Mouse (Mus musculus) retina, postnatal 1 day (tissue): ENCODE results near the gene Pdxk.
"Not testable (repeated sequence)": the region's sequence is repeated elsewhere in the genome, so short reads cannot be mapped to it uniquely, and the experiment has no call there.

ENCODE experiments used
- DNase-seq: peaks from one replicate; pipeline ENCODE4 v3.0.0-alpha.2; 2012

Pdxk gene

DNA sequence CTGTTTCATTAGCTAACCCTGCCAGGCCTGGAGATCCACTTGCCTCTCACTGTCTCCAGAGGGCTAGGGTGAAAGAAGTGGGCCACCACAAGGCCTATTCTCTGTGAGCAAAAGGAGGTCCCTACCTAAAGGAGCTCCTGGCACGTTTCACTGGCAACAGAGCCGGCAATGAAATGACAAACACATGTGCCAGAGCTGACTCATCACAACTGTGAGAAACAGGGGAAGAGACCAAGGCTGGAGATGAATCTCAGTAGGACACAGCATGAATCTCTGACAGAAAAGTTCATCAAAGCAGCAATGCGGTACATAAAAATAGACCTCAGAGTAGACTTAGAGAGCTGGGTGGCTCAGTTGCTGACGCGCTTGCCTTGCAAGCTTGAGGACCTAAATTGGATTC, 46.9 kb downstream of the Pdxk start:
- no peak for DNase-seq

DNA sequence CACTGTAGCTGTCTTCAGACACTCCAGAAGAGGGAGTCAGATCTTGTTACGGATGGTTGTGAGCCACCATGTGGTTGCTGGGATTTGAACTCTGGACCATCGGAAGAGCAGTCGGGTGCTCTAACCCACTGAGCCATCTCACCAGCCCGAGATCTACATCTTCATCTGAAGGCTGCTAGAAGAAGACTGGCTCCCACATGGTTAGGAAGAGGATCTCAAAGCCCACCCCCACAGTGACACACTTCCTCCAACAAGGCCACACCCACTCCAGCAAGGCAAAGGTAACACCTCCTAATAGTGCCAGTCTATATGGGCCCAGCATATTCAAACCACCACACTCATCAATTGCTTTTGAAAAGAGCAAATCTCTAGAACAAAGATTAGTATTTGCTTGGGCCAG, 49.8 kb downstream of the Pdxk start:
- not testable (repeated sequence) for DNase-seq

DNA sequence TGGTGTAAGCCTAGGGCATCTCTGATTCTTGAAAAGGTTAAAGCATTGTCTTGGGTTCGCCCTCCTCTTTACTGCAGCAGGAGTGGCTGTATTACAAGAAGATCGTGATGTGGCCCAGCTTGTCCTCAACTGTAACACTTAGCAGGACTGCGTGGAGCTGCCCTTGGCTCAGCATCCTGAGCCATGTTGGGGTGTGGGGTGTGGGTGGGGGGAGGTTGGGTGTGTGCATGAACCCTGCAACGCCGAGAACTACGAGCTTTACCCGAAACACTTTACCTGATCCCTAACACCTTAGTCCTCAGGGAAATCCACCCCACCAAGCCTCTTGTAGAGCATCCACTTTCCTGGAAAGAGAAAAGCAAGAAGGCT, 51.6 kb downstream of the Pdxk start:
- DNase-seq, result no peak

DNA sequence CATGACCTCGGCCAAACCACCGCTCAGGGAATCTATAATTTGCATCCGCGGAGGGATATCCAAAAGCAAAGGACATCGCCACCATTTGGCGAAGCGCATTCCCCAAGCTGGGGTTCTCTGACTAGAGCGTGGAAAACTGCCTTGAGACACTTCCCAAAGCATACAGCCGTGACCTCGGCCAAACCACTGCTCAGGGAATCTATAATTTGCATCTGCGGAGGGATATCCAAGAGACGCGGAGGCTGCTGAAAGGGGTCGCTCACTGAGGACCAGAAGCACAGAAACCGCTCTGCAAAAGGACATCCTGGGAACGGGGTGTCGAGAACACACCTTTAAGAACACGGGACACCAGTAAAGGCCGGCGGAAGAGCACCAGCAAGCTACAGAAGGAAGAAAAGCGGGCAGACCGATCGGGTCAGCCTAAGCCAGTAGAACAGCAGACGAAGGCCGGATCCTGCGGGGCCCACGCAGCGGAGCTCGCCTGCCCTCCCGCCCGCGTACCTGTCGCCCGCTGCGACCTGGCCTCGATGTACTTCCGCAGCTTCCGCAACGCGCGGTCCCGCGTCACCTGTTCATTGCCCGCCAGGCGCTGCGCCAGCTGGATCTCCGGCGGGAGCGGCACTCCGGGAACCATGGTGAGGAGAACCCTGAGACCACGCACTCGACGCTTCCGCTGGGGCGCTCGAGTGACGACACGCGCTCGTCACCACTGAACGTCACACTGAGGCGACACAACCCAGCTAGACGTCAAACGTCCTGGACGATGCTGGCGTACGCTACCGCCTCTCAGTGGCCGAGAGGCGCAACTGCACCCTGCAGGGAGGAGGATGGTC, 52.2 kb downstream of the Pdxk start, which contains the start of gene Rrp1:
Gene Rrp1 (minus strand): TSS at position 725 of the 833 bp plus-strand sequence.
- DNase-seq, result peak; percentile 96

DNA sequence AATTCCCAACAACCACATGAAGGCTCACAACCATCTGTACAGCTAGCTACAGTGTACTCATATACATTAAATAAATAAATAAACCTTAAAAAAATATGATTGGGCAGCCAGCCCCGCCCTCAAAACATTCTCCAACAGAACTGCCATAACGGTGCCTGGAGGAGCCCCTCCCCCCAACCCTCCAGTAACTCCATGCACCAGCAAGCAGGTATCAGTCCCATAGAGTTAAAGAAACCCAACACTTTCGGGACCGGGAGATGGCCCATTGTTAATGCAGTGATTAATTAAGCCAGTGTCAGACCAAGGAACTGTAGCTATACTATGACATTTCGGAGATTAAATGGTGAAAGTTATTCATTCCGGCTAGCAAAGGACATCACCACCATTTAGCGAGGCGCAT, 52.9 kb downstream of the Pdxk start:
- DNase-seq, result no peak

DNA sequence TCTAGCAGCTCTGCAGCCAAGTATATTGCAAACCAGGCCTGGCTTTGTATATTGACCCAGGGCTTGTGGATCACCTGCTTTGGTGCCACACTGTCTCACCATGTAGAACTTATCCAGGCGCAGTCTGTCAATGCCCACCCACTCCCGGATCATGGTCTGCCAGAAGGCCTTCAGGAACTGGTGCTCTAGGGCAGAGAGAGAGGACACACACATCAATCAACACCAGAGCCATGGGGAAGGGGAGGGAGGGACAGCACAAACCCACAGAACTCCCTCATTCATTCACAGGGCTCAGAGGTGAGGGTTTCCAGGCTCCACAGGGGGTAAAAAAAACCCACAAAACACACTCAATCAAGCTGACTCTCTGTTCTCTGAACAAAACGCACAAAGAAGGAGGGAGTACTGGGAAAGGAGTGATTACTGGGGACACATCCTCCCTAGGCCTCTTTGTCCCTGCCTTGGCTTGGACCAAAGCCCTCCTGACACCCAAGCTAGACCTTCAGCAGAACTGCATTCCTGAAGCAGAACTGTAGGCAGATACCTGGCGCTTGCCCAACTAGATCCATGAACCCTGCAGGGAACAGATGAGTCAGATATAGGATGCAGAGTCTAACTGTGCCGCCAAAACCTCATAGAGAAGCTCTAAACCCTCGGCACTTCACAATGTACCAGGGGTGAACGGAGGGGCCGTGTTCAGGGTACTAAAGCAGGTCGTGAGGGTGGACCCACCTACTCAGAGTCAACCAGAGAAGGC, 55.6 kb downstream of the Pdxk start:
- no peak for DNase-seq

DNA sequence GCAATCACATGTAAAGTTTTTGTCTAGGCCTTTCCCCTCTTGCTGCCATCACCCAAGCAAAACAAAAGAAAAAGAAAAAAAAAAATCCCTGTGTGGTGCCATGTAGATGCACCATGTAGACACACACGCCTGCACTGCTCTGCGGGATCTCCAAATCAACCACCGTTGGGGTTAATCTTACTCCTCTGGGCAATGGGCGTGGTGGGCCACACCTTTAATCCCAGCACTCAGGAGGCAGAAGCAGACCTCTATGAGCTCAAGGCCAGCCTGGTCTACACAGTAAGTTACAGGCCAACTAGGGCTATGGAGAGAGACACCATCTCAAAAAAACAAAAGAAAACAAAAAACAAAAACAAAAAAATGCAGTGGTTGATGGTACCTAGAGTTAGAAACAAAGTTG, 57.6 kb downstream of the Pdxk start:
- DNase-seq, result no peak

DNA sequence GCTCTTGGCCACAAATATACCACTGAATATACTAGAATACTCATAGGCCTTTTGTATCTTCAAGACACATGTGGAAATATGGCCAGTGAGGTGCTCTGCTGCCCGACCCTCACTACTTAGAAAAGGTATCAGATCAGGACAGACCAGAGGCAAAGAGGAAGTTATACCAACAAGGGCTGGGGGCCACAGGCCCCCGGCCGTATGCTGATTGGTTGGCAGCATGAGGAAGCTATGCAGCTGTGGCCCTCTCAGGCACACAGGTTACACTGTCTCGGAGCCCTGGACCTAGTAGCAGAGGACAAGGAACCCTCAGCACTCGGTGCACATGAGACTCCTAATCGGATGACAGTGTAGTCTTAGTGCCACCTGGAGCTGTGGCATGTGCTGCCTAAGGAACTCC, 58.6 kb downstream of the Pdxk start:
- no peak for DNase-seq

DNA sequence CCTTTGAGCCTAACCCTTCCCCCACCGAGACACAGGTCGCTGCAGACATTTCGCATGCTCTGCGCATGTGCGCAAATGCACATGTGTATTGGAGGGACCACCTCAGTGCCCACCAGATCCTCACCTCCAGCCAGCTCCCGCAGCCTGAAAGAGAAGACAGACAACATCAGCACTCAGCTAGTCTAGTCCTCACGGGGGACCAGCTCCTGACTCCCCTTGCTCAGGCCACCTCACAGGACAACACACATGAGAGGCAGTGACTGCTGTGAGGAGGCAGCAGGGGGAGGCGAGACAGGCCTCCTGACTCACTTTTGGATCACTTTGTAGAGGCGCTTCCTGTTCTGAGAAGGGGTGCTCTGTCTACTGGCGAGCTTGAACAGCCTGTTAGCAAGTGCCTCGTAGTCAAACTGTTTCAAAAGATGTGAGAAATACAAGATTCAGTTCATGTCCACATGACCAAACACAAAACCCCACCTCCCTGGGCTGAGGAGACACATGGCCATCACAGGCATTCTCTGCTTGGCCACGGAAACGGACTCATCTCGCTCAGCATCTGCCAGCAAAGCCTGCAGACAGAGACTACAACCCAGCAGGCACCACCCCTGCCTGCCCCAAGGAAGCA, 62.4 kb downstream of the Pdxk start:
- DNase-seq, result no peak

DNA sequence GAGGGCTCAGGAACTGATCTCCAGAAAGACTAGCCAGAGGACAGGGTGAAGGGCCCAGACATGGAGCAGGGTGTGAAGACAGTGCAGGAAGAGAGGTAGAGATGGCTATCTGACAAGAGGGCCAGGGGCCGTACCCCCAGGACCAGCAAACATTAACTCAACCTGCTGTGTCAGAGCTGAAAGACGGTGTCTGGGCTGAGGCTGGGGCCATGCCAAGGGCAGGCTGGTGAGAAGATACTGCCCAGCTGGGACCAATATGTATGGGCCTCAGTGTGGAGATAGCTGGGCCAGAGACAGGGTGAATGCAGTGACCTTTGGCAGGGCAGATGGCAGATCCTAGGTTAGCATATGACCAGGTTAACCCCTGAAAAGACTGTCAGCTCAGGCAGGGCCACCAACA, 63.6 kb downstream of the Pdxk start:
- DNase-seq, result no peak

DNA sequence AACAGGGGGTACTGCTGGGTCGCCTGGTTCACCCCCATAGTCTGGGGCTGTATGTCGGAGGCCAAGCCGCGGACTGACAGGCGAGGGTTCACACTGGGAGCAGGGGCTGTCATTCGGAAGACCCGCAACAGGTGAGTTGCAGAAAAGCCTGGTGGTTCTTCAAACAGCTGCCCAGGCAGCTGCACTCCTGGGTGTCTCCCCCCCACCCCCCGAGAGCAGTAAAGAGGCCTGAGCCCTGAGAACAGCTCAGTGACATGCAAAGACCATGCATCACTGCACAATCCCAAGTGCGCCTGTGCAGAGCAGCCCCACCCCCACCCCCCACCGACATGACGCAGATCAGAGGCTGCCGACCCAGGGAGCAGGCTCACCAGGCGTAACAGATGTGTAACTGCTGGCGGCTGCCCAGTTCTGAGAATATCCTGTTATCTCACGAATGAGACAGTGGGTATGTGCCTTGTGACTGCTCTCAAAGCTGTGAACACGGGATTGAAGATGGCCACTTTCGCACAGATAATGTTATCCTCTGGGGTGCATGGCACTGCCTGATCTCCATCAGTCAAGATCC, 65.6 kb downstream of the Pdxk start:
- peak; percentile 82 for DNase-seq

DNA sequence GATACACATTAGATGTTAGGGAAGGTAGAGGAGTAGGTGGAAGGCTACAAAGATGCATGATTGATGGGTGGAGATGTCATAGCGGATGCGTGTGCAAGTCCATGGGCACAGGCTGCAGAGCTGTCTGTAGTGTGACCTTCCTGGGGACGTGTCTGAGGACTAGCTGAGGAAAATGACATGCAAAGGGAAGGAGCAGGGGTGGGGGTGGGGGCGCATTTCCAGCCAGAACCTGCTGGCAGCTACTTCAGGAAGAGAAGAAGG, 68.2 kb downstream of the Pdxk start:
- no peak for DNase-seq

DNA sequence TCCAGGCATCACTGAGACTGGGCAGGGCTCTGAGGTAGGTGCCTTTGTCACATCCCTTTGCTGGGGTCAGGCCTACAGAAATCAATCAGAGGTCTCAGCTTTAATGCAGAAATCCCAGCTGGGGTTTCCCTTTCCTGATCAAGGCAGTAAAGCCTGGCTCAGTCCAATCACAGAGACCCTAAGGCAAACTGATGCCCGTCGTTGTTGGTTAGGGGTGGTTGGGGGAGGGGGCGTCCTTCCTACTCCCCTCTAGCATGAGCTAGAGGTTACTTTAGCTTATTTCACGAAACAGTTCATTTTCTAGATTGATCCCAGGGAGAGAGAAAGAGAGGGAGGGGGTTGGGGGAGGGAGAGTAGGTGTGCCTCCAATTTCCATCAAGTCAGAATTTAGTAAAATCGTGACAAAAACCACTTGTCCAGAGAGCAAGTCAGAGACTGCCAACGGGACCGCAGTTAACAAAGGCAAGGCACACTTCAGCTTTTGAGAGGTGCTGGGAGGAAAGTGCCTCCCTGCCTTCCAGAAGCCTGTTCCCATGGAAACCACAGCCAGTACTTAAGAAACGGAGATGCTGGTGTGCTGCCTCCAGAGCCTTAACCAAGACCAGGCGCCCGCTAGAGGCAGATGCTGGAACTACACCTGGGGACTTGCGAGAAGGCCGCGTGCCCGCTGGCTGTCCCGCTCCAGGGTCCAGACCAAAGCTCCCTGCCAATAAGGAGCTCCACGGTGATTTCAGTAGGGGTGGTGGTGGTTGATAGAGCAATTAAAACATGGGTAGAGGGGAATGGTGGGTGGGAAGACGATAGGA, 68.8 kb downstream of the Pdxk start:
- DNase-seq, result peak; percentile 94

DNA sequence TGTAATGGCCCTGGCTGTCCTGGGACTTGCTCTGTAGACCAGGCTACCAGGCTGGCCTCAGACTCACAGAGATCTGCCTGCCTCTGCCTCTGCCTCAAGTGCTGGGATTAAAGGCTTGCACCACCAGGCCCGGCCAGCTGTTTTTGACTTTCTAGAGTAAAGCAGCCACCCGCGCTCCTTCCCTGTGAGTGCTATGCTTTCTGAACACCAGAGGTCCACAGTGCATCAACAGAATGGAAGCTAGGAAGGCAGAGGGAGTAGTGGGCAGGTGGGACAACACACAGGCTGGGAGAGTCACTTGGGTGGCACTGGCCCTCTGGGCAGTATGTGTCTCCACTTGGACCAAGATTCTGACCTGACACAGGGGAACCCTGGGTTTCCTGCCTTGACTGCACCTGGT, 69.4 kb downstream of the Pdxk start:
- DNase-seq, result no peak

DNA sequence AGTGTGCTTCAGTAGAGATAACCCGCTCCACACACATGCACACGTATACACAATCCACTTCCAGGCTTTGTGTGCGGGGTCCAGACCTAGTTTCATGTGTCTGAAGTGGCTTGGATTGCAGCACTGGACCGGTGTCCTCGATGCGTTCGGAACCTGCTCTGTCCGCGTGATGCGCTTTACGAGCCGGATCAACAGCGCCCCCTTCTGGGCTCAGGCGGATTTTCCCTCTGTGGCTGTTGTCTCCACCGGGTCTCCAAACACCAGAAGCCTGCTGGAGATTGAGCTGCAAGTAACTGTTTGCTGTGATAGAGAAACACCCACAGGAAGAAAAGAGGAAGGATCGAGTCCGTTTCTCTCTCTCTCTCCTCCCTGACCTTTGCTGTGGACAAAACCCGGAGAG, 72.7 kb downstream of the Pdxk start:
- peak; percentile 76 for DNase-seq

DNA sequence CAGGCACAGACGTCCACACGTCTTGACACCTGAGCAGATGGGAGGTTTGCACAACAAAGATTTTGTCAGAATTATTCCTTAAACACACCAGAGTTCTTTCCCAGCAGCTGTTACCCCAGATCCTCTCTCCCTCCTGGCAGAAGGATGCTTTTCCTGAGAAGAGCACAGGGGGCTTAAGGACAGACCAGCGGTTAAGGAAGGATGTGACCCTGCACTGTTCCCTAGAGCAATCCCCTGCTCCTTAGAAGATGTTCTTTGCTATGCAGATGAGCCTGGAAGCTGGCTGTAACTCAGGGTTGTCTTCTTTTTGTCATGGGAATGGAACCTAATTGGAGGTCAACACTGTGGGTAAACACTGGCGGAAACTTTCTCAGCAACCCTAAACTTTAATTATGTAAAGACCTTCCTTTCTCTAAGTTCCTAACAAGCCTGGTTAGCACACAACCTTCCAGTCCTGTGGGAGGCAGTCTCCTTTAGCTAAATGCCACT, 73.7 kb downstream of the Pdxk start:
- DNase-seq, result no peak

DNA sequence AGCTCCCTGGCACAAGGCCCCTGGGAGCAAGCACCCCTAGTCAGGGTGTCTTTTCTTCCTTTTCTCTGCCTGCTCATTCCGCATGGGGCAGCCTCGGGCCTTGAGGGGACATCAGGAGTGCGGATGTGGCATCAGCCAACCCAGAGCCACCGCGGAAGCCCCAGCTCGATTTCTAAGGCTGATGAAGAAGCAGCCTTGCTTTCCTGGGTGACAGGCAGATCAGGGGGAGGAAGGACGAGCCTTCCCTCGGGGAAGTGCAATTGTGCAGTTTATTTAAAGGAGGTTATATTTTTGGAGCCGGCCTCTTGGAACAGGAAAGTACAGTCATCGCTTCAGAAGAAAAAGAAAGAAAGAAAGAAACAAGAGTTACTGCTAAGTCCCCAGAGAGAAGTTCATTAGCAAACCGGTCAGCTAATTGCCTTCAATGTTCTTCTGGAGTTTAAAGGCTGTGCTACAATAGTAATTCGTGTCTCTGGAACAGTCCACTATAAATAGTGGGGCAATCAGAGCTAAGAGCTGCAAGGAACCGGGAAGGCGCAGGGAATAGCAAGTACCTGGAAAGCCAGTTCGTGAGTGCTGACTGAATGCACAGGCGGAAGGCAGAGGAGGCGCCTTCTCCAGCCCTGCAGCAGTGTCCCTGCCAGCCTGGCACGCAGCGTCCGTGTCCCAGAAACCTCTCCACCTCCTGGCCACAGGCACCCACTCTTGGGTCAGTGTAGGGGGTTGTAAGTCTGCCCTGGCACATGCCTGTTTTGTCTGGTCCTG, 76.4 kb downstream of the Pdxk start:
- DNase-seq, result no peak
